Mouse (Mus musculus) cortical plate, adult 2 months (tissue): ENCODE measurements at regions not wholly inside any gene's neighbourhood (a gene's known extent, or its start where the extent isn't known, plus 50 kb on each side); places are given as distances from the start of the nearest gene placed in this dataset.

Source experiments
- CTCF ChIP-seq: fragments of 200-500 bp; IDR thresholded peaks from 2 replicates; pipeline ENCODE4 v1.5.1; 2011; ENCODE audit warnings: mild to moderate bottlenecking, control low read depth, low read length; ENCODE audit not compliant: insufficient read depth; ENCODE audit errors: extremely low read depth
- POLR2A ChIP-seq: fragments of 200-500 bp; IDR thresholded peaks from 2 replicates; pipeline ENCODE4 v1.6.1; 2011; ENCODE audit warnings: mild to moderate bottlenecking, low read length, control low read depth; ENCODE audit not compliant: insufficient read depth; ENCODE audit errors: extremely low read depth

GRCm38 (mm10) chr4:31417161-31417560 lies 546.7 kb upstream of the Map3k7 start:
- no peak for TF ChIP-seq POLR2A
- no peak for TF ChIP-seq CTCF
